Mouse (Mus musculus) myocyte (in vitro differentiated cells): ENCODE data around the gene Rtn3.

Source experiments
- CEBPB ChIP-seq: IDR thresholded peaks from 2 replicates; pipeline ENCODE4 v1.6.1; 2011; ENCODE audit warnings: mild to moderate bottlenecking, moderate library complexity; ENCODE audit not compliant: poor library complexity, insufficient read depth, severe bottlenecking
- E2F4 ChIP-seq: IDR thresholded peaks from one replicate; pipeline ENCODE4 v1.6.1; 2011; ENCODE audit warnings: mild to moderate bottlenecking, control low read depth, moderate library complexity; ENCODE audit not compliant: insufficient read depth
- MAX ChIP-seq: IDR thresholded peaks from one replicate; pipeline ENCODE4 v1.6.1; 2011; ENCODE audit warnings: low read depth, mild to moderate bottlenecking, control low read depth
- MYOD1 ChIP-seq, 3 experiments: IDR thresholded peaks; one replicate each; pipeline ENCODE4 v1.6.1; 2011; ENCODE audit warnings: control low read depth in 2 of 3, low read depth in 2 of 3, mild to moderate bottlenecking in 2 of 3, moderate library complexity in 1 of 3; ENCODE audit not compliant: insufficient read length in 2 of 3, control insufficient read depth in 1 of 3
- MYOG ChIP-seq, 3 experiments: IDR thresholded peaks; one replicate each; pipeline ENCODE4 v1.6.1; 2011; ENCODE audit warnings: control low read depth in 2 of 3, low read depth in 2 of 3, mild to moderate bottlenecking in 2 of 3; ENCODE audit not compliant: insufficient read length in 2 of 3, control insufficient read depth in 1 of 3, insufficient read depth in 1 of 3
- POLR2A ChIP-seq: IDR thresholded peaks from one replicate; pipeline ENCODE4 v1.6.1; 2011; ENCODE audit warnings: low read depth, mild to moderate bottlenecking, control low read depth, moderate library complexity; ENCODE audit not compliant: insufficient read length
- POLR2AphosphoS2 ChIP-seq: IDR thresholded peaks from one replicate; pipeline ENCODE4 v1.6.1; 2011; ENCODE audit warnings: low read depth, control low read depth; ENCODE audit not compliant: insufficient read length
- SRF ChIP-seq: IDR thresholded peaks from one replicate; pipeline ENCODE4 v1.6.1; 2011; ENCODE audit warnings: low read depth; ENCODE audit not compliant: control insufficient read depth, insufficient read length
- TCF12 ChIP-seq: IDR thresholded peaks from one replicate; pipeline ENCODE4 v1.6.1; 2011; ENCODE audit warnings: mild to moderate bottlenecking, control low read depth; ENCODE audit not compliant: poor library complexity, insufficient read depth, severe bottlenecking
- TCF3 ChIP-seq: IDR thresholded peaks from one replicate; pipeline ENCODE4 v1.6.1; 2011; ENCODE audit warnings: low read depth, control low read depth; ENCODE audit not compliant: insufficient read length
- USF1 ChIP-seq: IDR thresholded peaks from one replicate; pipeline ENCODE4 v1.6.1; 2011; ENCODE audit warnings: low read depth, mild to moderate bottlenecking, control low read depth, moderate library complexity

DNA sequence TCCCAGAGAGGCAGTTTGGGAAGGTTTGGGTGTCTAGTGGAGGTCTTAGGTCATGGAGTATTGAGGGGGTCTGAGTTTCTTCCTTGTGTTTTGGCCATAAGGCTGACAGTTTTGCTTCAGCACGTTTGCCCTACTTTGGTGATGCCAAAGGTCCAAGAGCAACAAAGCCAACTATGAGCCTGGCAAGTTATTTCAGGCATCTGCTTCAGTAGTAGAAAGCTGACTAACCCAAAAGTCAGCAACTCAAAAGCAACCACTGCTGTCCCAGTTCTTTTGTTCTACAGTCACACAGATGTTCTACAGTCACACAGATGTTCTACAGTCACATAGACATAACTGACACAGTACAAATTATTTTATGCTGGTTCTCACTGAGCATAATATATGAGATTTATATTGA is 37.5 kb downstream of the Rtn3 start:
- TF ChIP-seq POLR2AphosphoS2 (no peak), POLR2A (no peak), E2F4 (no peak), MAX (no peak), SRF (no peak), CEBPB (no peak), TCF3 (no peak), TCF12 (no peak), MYOG (IDR thresholded peaks at IDR 0.05; ENCODE audit: control insufficient read depth in 1 of 3, insufficient read depth in 1 of 3, insufficient read length in 2 of 3, low read depth in 2 of 3) (no peak), MYOD1 (IDR thresholded peaks at IDR 0.05; ENCODE audit: control insufficient read depth in 1 of 3, insufficient read length in 2 of 3, low read depth in 2 of 3) (no peak), USF1 (no peak)
